Mouse (Mus musculus) lung, adult 10 weeks (tissue): ENCODE data around the gene Stard8. TPM values are rescaled to one million over a fixed set of nuclear protein-coding genes. Genes with fewer than 3 reads are reported as not detected.

Experiments
- polyA plus RNA-seq: library from polyadenylated mRNA; stranded (reverse); fragments of 350-450 nt; fragmentation: Illumina TruSeq; extraction: RNeasy Lipid Tissue Mini Kit (QIAGEN cat#74804); gene quantifications from one replicate; pipeline ENCODE4 v1.2.3, GENCODE M21; 2014; ENCODE audit warnings: low read depth, low replicate concordance; ENCODE audit not compliant: insufficient read depth

The Stard8 gene
- polyA plus RNA-seq: 25.1 TPM

DNA sequence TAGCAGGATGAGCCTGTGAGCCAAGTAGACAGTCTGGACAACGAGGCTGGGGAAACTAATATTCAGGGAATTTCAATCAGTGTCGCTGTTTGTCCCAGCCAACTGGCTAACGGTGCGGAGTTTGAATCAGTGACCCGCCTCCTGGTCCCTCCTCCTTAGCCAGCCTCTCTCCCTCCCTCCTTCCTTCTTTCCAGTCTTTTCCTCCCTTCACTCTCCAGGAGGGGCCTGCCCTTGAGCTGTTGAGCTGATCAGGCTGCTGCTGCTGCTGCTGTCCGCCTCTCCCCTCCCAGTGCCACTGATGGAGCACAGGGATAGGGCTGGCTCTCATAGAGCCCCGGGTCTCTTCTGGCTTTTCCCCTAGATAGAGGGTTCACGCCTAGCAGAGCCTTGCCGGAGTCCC lies at the start of gene Stard8:
Stard8 (plus strand) TSS at position 203 of the 400 bp plus-strand sequence.

Other genes with a start within 250 kb of the Stard8 start
- 5.2 TPM for gene Ophn1, start 112.2 kb upstream of the Stard8 start, polyA plus RNA-seq
- gene Yipf6, start 66.9 kb upstream of the Stard8 start, polyA plus RNA-seq: 19.2 TPM
- gene Efnb1, start 132.9 kb downstream of the Stard8 start, polyA plus RNA-seq: 45.8 TPM